Mouse (Mus musculus) small intestine, adult 2 months (tissue): ENCODE results near the gene Efnb2. TPM values are rescaled to one million over a fixed set of nuclear protein-coding genes. Genes with fewer than 3 reads are reported as not detected.

Experiments used
- H3K27ac ChIP-seq: fragments of 200-500 bp; 2 replicates; pipeline ENCODE4 v1.5.1; 2012; ENCODE audit warnings: low read depth, low read length, control low read depth, inconsistent platforms; ENCODE audit not compliant: insufficient read depth
- H3K27me3 ChIP-seq: fragments of 200-500 bp; 2 replicates; pipeline ENCODE4 v1.6.1; 2012; ENCODE audit warnings: mild to moderate bottlenecking, moderate library complexity, low read length, inconsistent platforms; ENCODE audit not compliant: control insufficient read depth, insufficient read depth
- H3K36me3 ChIP-seq: fragments of 200-500 bp; 2 replicates; pipeline ENCODE4 v1.6.1; 2012; ENCODE audit warnings: mild to moderate bottlenecking, low read length, control low read depth, inconsistent platforms; ENCODE audit not compliant: control insufficient read depth, insufficient read depth
- H3K4me1 ChIP-seq: fragments of 200-500 bp; 2 replicates; pipeline ENCODE4 v1.6.1; 2012; ENCODE audit warnings: low read length, inconsistent platforms, mixed read lengths; ENCODE audit not compliant: control insufficient read depth, insufficient read depth, insufficient read length
- H3K4me3 ChIP-seq: fragments of 200-500 bp; 2 replicates; pipeline ENCODE4 v1.5.1; 2012; ENCODE audit warnings: low read depth, mild to moderate bottlenecking, control low read depth, inconsistent platforms, low read length, moderate library complexity
- CTCF ChIP-seq: fragments of 200-500 bp; IDR thresholded peaks from 2 replicates; pipeline ENCODE4 v1.5.1; 2012; ENCODE audit warnings: low read depth, mild to moderate bottlenecking, control low read depth, inconsistent platforms, low read length, moderate library complexity, mixed read lengths; ENCODE audit not compliant: insufficient replicate concordance, insufficient read length; ENCODE audit errors: extremely low read depth
- POLR2A ChIP-seq: fragments of 200-500 bp; IDR thresholded peaks from 2 replicates; pipeline ENCODE4 v1.6.1; 2012; ENCODE audit warnings: low read depth, mild to moderate bottlenecking, control low read depth, inconsistent platforms, low read length, moderate library complexity
- WGBS: fragments of 180-500 bp; shearing (Covaris S2); methylation state at CpG from one replicate; pipeline ENCODE4 v1.1.7; 2018; 5-methylcytosine and 5-hydroxymethylcytosine counted together
- polyA plus RNA-seq: library from polyadenylated mRNA; depleted of rRNA; stranded (reverse); fragments of >200 nt; gene quantifications from 2 replicates; pipeline ENCODE4 v1.2.3, GENCODE M21; 2012

Efnb2 gene
- polyA plus RNA-seq, 1 experiment: 77.8 TPM

DNA sequence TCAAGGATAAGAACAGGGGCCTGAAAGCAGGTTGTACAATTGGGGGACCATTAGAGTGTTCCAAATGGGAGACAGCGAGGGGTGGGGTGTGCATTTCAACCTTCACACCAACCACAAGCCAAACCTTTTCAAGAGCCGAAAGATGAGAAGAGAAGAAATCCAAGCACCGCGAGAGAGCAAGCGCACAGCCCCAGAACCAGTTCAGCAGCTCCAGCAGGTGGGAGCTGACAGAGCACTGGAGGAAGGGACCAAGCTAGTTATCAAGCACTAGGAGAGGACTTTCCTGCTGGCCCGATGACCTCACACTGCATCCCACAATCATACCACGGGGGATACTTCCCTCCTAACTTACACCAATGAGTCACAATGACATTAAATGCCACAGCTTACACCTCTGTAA, 13.2 kb downstream of the Efnb2 start:
- Histone ChIP-seq H3K4me1 (peaks cover 24% of the 10 kb centered on the region; the same call in 1 of the 2 replicates), H3K4me3 (no peak overlapping the region), H3K27me3 (no peaks in the 10 kb centered on the region), H3K36me3 (peaks cover 5% of the 10 kb centered on the region), H3K27ac (no peak overlapping the region)
- WGBS: 75% methylated on average over 7 of the region's 7 CpGs
- TF ChIP-seq POLR2A: no peak
- TF ChIP-seq CTCF: no peak

DNA sequence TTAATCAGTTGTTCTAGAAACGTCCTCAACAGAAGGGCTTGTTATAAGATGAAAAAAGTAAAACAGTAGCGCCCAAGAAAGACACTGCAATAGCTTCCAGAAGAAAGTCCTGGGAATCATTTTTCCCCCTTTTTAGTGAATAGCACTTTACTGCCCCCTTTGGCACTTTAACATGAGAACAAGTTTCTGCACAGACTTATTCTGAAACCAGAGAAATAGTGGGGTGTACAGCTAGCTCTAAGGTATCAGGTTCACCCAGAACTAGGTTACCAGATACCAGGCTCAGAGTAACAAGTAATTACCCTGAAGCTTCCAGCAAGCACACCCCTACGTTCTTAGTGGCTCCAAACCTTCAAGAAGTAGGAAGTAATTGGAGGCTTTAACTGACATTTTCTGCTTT, 13.7 kb downstream of the Efnb2 start:
- H3K27ac ChIP-seq: no peak overlapping the region

DNA sequence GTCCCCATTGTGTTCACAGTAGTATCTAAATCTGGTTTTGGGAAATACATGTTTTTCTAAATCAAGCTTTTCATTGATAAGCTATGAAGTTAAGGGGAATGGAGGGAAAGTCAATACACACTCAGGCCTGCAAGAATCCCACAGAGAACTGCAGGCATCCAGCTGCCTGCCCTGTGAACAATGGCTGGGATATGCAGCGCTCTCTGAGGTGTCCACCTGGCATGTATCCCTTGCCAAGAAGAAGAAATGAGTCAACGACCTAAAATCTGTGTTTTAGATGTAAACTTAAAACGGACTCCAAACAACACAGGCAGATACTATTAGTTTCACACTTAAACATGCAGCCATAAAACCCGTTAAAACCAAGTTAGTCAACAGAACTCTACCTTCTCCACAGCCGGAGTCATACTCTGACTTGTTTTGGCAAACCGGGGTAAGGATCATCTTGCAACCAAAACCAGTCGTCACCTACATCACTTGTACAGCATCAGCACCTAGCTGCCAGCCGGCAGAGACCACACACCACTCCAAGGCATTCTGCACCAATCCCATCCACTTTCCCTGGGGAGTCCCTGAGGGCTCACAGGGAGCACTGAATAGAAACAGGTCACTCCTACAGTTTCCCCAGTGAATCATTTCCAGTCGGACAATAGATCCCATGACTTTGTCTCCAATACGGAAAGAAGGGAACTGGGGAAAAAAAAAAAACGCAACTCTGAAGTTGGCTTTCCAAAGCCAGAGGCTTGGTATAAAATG, 16.7 kb downstream of the Efnb2 start:
- Histone ChIP-seq H3K27ac (no peak overlapping the region), H3K4me3 (no peak overlapping the region), H3K36me3 (0 out of 2 replicates have a peak, but pooled peaks cover 1% of the 10 kb centered on the region), H3K4me1 (peaks cover 14% of the 10 kb centered on the region; the same call in 1 of the 2 replicates), H3K27me3 (no peaks in the 10 kb centered on the region)
- WGBS: 77% methylated on average over 11 of the region's 11 CpGs
- TF ChIP-seq CTCF: no peak
- no peak for TF ChIP-seq POLR2A

More for the DNA sequence above, 13.7 kb downstream of the Efnb2 start:
- peaks cover 24% of the 10 kb centered on the region; the same call in 1 of the 2 replicates for H3K4me1 ChIP-seq
- no peaks in the 10 kb centered on the region for H3K27me3 ChIP-seq
- 80% methylated on average over 3 of the region's 3 CpGs for WGBS
- TF ChIP-seq POLR2A (no peak), CTCF (no peak)
- H3K36me3 ChIP-seq: peaks cover 5% of the 10 kb centered on the region
- H3K4me3 ChIP-seq: no peak overlapping the region

DNA sequence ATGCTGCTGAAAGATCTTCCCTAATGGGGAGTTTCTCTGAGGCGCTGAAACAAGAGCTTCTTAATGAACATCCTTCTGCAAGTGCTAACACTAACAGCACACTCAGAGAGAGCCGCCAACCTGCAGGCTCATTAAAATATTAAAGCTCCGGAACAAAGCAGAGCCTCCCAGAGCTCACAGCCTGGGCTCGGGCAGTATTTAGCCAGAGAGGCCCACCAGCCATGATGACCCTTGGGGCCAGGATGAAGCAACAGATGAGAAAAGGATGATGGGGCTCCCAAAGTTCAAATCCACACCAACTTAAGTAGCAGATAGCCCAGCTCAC, 20.8 kb downstream of the Efnb2 start:
- Histone ChIP-seq H3K27me3 (no peaks in the 10 kb centered on the region), H3K36me3 (peaks cover 14% of the 10 kb centered on the region), H3K4me3 (no peak overlapping the region), H3K27ac (no peak overlapping the region), H3K4me1 (peaks cover 6% of the 10 kb centered on the region; the same call in 1 of the 2 replicates)
- TF ChIP-seq POLR2A: no peak
- TF ChIP-seq CTCF: no peak
- WGBS: 69% methylated on average over 4 of the region's 4 CpGs

DNA sequence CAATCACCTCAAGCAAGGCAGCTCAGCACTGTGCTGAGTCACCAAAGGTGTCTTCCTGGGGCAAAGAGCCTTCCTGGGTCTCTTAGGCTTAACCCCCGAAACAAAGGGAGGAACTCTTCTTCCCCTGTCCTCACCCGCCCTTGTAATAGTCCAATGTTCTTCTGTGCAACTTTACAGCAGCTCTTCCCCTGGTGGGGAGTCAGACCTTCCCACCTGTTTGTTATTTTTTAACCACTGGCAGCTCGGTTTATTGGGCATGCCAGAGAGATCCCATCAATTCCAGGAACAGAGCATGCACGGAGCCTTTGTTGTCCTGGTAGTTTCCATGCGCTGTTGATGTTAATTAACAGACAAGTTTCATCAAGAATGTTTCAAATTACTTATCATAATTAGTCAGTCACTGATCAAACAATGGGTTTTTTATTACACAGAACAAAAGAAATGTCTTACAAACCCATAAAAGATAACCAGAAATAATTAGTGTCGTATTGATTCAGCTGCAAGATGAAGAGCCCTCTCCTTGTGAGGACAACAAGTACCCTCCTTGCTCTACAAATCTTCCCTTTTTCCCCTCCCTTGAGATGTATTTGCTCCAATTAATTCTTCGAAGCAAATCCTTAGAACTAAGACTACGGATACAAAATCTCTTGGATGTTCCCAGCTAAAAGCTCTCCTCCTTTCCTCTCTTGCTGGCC, 21.3 kb downstream of the Efnb2 start:
- TF ChIP-seq POLR2A (no peak), CTCF (no peak)
- Histone ChIP-seq H3K27ac (no peak overlapping the region), H3K4me1 (peaks cover 6% of the 10 kb centered on the region; the same call in 1 of the 2 replicates), H3K27me3 (no peaks in the 10 kb centered on the region), H3K4me3 (no peak overlapping the region), H3K36me3 (peaks cover 16% of the 10 kb centered on the region)
- WGBS: 38% methylated on average over 8 of the region's 8 CpGs

DNA sequence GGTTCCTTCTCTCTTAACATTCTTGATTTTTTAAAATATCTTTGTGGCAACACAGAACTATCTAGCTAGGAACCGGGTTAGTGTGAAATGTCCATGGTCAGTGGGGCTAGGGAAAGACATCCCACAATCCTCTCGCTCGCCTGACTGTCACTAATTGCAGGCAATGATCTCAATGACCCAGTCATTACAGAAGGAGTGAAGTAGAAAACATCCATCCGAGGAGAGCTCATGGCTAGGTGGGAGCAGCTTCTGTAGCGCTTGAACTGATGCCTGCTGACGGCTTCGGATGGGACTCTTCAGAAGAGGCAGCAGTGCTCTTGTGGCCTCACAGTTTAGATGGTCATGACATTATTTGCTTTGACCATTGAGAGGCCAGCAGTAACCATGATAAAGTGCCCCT, 29.6 kb downstream of the Efnb2 start:
- peaks cover 23% of the 10 kb centered on the region for H3K36me3 ChIP-seq
- 85% methylated on average over 7 of the region's 7 CpGs for WGBS

DNA sequence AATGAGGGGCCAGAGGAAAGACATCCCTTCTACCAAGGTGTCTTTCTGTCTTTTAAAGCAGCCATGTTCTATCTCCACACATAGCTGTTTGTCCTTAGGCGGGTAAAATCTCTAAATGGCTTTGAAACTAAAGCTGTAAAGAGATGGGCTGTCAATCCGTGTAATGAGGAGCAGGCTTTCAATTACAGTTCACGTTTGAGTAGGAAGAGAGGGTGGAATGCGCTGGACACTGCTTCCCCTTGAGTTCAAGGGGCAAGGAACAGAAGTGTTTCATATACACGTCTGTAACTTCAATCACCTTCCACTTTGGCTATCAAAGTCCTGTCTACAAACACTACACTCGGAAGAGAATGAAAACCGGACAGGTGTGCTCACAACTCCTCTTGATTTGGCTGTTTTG, 37.0 kb downstream of the Efnb2 start:
- H3K27ac ChIP-seq: no peak overlapping the region
- H3K36me3 ChIP-seq: peaks cover 32% of the 10 kb centered on the region
- no peaks in the 10 kb centered on the region; the same call in 1 of the 2 replicates for H3K4me1 ChIP-seq
- WGBS: 64% methylated on average over 7 of the region's 7 CpGs
- no peaks in the 10 kb centered on the region for H3K27me3 ChIP-seq
- TF ChIP-seq CTCF (no peak), POLR2A (no peak)
- H3K4me3 ChIP-seq: no peak overlapping the region

More for the DNA sequence above, 29.6 kb downstream of the Efnb2 start:
- Histone ChIP-seq H3K4me3 (no peak overlapping the region), H3K27me3 (no peaks in the 10 kb centered on the region), H3K27ac (no peak overlapping the region), H3K4me1 (no peaks in the 10 kb centered on the region)
- TF ChIP-seq CTCF (no peak), POLR2A (no peak)
